Mouse (Mus musculus): ENCODE measurements around the gene Nid1. TPM values are rescaled to one million over a fixed set of nuclear protein-coding genes. Genes with fewer than 3 reads are reported as not detected.
"Not testable (repeated sequence)": the region's sequence is repeated elsewhere in the genome, so short reads cannot be mapped to it uniquely, and the experiment has no call there.

Gene Nid1
- polyA plus RNA-seq, 1 experiment from 2014 or later = 0.01 TPM

GRCm38 (mm10) chr13:13531923-13532322 lies 94.6 kb downstream of the Nid1 start:
- WGBS (ENCODE audit: missing documents) = 42% methylated on average over 7 of the region's 7 CpGs
- H3K4me3 ChIP-seq (ENCODE audit: inconsistent target) = no peak overlapping the region
- no peaks in the 10 kb centered on the region for H3K36me3 ChIP-seq (ENCODE audit: inconsistent target)
- H3K27ac ChIP-seq = no peak overlapping the region
- no peaks in the 10 kb centered on the region for H3K79me2 ChIP-seq (ENCODE audit: inconsistent target)

- Histone ChIP-seq H3K4me3 (ENCODE audit: inconsistent target) (no peak overlapping the region), H3K27ac (peak overlapping the region; percentile 99), H3K79me2 (ENCODE audit: inconsistent target) (no peaks in the 10 kb centered on the region), H3K36me3 (ENCODE audit: inconsistent target) (no peaks in the 10 kb centered on the region)
- 91% methylated on average over 1 of the region's 2 CpGs for WGBS (ENCODE audit: missing documents)
These were observed 99.2 kb downstream of the Nid1 start for GRCm38 (mm10) chr13:13536555-13536954.

GRCm38 (mm10) chr13:13537272-13538015 lies 100.1 kb downstream of the Nid1 start:
- H3K27ac ChIP-seq = peak overlapping the region; percentile 99
- WGBS (ENCODE audit: missing documents) = 16% methylated on average over 2 of the region's 2 CpGs
- H3K4me3 ChIP-seq (ENCODE audit: inconsistent target) = no peak overlapping the region
- H3K36me3 ChIP-seq (ENCODE audit: inconsistent target) = no peaks in the 10 kb centered on the region
- H3K79me2 ChIP-seq (ENCODE audit: inconsistent target) = no peaks in the 10 kb centered on the region

- Histone ChIP-seq H3K79me2 (ENCODE audit: inconsistent target) (no peaks in the 10 kb centered on the region), H3K36me3 (ENCODE audit: inconsistent target) (no peaks in the 10 kb centered on the region), H3K4me3 (ENCODE audit: inconsistent target) (no peak overlapping the region), H3K27ac (peak overlapping the region; percentile 99)
- WGBS (ENCODE audit: missing documents) = 4% methylated on average over 4 of the region's 4 CpGs
These were observed 101.4 kb downstream of the Nid1 start for GRCm38 (mm10) chr13:13538585-13539300.

GRCm38 (mm10) chr13:13543073-13543472 lies 105.7 kb downstream of the Nid1 start:
- not testable (repeated sequence) for H3K27ac ChIP-seq; H3K4me3 ChIP-seq (ENCODE audit: inconsistent target); H3K36me3 ChIP-seq (ENCODE audit: inconsistent target); H3K79me2 ChIP-seq (ENCODE audit: inconsistent target)
- WGBS (ENCODE audit: missing documents) = 95% methylated on average over 9 of the region's 10 CpGs

GRCm38 (mm10) chr13:13546792-13547191 lies 109.4 kb downstream of the Nid1 start:
- no peaks in the 10 kb centered on the region for H3K79me2 ChIP-seq (ENCODE audit: inconsistent target)
- WGBS (ENCODE audit: missing documents) = 82% methylated on average over 3 of the region's 3 CpGs
- no peak overlapping the region for H3K27ac ChIP-seq
- no peaks in the 10 kb centered on the region for H3K36me3 ChIP-seq (ENCODE audit: inconsistent target)
- H3K4me3 ChIP-seq (ENCODE audit: inconsistent target) = no peak overlapping the region

- H3K27ac ChIP-seq = no peak overlapping the region
- 93% methylated on average over 4 of the region's 4 CpGs for WGBS (ENCODE audit: missing documents)
These were observed 110.5 kb downstream of the Nid1 start for GRCm38 (mm10) chr13:13547889-13548288.

GRCm38 (mm10) chr13:13548431-13549190 lies 111.3 kb downstream of the Nid1 start:
- Histone ChIP-seq H3K36me3 (ENCODE audit: inconsistent target) (no peaks in the 10 kb centered on the region), H3K4me3 (ENCODE audit: inconsistent target) (no peak overlapping the region), H3K79me2 (ENCODE audit: inconsistent target) (no peaks in the 10 kb centered on the region), H3K27ac (no peak overlapping the region)
- 98% methylated on average over 6 of the region's 6 CpGs for WGBS (ENCODE audit: missing documents)

More at GRCm38 (mm10) chr13:13547889-13548288, 110.5 kb downstream of the Nid1 start:
- Histone ChIP-seq H3K79me2 (ENCODE audit: inconsistent target) (no peaks in the 10 kb centered on the region), H3K36me3 (ENCODE audit: inconsistent target) (no peaks in the 10 kb centered on the region), H3K4me3 (ENCODE audit: inconsistent target) (no peak overlapping the region)

GRCm38 (mm10) chr13:13549687-13550660 lies 112.6 kb downstream of the Nid1 start:
- no peaks in the 10 kb centered on the region for H3K36me3 ChIP-seq (ENCODE audit: inconsistent target)
- no peaks in the 10 kb centered on the region for H3K79me2 ChIP-seq (ENCODE audit: inconsistent target)
- WGBS (ENCODE audit: missing documents) = 54% methylated on average over 9 of the region's 9 CpGs
- H3K4me3 ChIP-seq (ENCODE audit: inconsistent target) = no peak overlapping the region
- H3K27ac ChIP-seq = peak overlapping the region; percentile 76

- no peak overlapping the region for H3K4me3 ChIP-seq (ENCODE audit: inconsistent target)
- WGBS (ENCODE audit: missing documents) = 72% methylated on average over 3 of the region's 3 CpGs
- no peaks in the 10 kb centered on the region for H3K79me2 ChIP-seq (ENCODE audit: inconsistent target)
- peak overlapping the region; percentile 76 for H3K27ac ChIP-seq
- no peaks in the 10 kb centered on the region for H3K36me3 ChIP-seq (ENCODE audit: inconsistent target)
These were observed 114.7 kb downstream of the Nid1 start for GRCm38 (mm10) chr13:13552020-13552419.

GRCm38 (mm10) chr13:13553660-13554059 lies 116.3 kb downstream of the Nid1 start:
- no CpG with 5 or more reads among the region's 1 CpGs for WGBS (ENCODE audit: missing documents)
- no peak overlapping the region for H3K4me3 ChIP-seq (ENCODE audit: inconsistent target)
- H3K79me2 ChIP-seq (ENCODE audit: inconsistent target) = no peaks in the 10 kb centered on the region
- peak overlapping the region; percentile 49 for H3K27ac ChIP-seq
- H3K36me3 ChIP-seq (ENCODE audit: inconsistent target) = no peaks in the 10 kb centered on the region

- Histone ChIP-seq H3K36me3 (ENCODE audit: inconsistent target) (no peaks in the 10 kb centered on the region), H3K27ac (no peak overlapping the region), H3K4me3 (ENCODE audit: inconsistent target) (no peak overlapping the region), H3K79me2 (ENCODE audit: inconsistent target) (no peaks in the 10 kb centered on the region)
- 94% methylated on average over 3 of the region's 3 CpGs for WGBS (ENCODE audit: missing documents)
These were observed 117.8 kb downstream of the Nid1 start for GRCm38 (mm10) chr13:13555196-13555595.

GRCm38 (mm10) chr13:13557001-13557743 lies 119.8 kb downstream of the Nid1 start:
- no peaks in the 10 kb centered on the region for H3K79me2 ChIP-seq (ENCODE audit: inconsistent target)
- H3K36me3 ChIP-seq (ENCODE audit: inconsistent target) = no peaks in the 10 kb centered on the region
- WGBS (ENCODE audit: missing documents) = 59% methylated on average over 5 of the region's 5 CpGs
- no peak overlapping the region for H3K4me3 ChIP-seq (ENCODE audit: inconsistent target)
- H3K27ac ChIP-seq = 0 out of 2 replicates have a peak overlapping the region, but pooled peaks have one; percentile 5

Measured in macrophage (primary cell).